Mouse (Mus musculus) forelimb bud, embryonic 11.5 days (tissue): ENCODE data around the gene Rmdn3.

Source experiments
- DNase-seq: peaks from one replicate; pipeline ENCODE4 v3.0.0-alpha.2; 2012; ENCODE audit warnings: low read depth, low spot score

Rmdn3 gene

GRCm38 (mm10) chr2:119156681-119157572 is at the start of gene Rmdn3:
TSS of gene Rmdn3 (minus strand) at chr2:119157034.
- DNase-seq = peak; percentile 95

DNA sequence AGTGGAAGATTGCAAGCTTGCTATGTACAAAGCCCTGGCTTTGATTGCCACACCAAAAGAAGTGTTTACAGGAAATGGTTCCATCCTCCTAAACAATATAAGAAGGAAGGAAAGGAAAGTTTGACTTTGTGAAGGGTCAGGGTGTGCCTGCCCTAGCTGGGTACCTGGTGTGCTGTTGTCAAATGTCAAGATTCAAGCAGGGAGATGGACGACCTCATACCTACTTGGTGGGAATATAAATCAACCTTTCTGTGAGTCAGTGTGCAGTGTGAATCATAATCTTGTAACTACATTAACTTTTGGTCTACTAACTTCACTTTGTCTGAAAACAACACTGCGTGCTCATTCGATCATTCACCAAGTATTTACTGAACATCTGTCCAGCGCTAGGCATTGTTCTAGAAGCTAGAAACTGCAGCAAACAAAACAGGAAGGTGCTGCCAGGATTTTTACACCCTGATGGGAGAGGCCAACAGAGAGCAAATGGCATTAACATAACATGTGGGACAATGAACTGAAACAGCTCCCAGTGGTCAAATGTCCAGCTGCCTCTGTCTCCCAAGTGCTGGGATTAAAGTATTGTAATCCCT is 47.1 kb upstream of the Rmdn3 start:
- no peak for DNase-seq

- no peak for DNase-seq
Measured at GRCm38 (mm10) chr2:119202914-119203453, 46.1 kb upstream of the Rmdn3 start.

DNA sequence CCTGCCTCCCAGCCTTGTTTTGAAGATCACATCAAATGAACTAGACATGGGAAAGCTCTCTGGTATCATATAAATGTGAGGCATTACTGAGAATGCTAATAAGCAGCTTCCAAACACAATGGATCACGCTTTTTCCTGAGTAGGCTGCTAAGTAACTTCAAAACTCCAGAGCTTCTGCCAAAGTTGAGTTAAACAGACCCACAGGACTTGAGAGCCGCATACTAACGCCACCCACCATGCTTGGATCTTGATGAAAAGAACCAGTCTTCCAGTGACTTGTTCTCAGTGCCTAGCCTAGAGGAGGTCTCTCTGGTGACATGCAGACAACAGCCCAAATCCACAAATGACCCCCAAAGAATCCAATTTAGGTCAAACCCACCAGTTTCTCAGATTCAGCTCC is 42.1 kb upstream of the Rmdn3 start:
- DNase-seq = no peak

GRCm38 (mm10) chr2:119198049-119198448 is 41.2 kb upstream of the Rmdn3 start:
- DNase-seq = no peak

GRCm38 (mm10) chr2:119197493-119197892 is 40.7 kb upstream of the Rmdn3 start:
- no peak for DNase-seq

DNA sequence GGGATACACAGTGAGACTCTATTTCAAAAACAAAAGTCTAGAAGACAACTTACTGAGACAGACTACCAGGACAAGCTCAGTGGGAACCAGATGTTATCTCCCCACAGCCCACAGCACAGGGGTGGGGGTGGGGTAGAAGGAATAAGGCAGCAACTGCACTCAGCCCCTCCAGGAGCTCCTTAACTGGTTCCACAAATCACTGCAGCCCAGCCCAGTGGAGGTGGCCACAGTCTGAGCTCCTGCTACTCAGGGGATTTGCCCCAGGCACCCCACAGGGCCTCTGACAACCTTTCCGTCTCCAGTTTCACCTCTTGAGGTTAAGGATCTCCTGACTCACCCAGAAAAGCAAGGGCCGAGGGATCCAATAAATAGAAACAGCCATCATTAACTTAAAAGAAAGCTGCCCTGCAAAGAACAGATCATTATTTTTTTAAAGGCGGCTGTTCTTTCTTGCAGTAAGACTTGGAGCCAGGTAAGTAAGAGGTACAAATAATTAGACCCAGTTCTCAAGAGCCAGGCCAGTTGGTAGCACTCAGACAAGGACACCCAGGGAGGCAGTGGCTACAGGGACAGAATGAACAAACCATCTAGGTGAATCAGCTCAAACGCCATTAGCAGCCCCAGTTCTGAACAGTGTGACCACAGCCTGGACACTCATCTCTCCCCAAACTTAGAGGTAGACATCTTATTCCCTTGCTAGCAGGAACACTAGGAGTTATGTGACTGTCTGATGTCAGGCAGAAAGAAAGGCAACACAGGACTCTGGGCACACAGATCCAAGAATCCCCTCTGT is 39.7 kb upstream of the Rmdn3 start:
- DNase-seq = peak; percentile 61

DNA sequence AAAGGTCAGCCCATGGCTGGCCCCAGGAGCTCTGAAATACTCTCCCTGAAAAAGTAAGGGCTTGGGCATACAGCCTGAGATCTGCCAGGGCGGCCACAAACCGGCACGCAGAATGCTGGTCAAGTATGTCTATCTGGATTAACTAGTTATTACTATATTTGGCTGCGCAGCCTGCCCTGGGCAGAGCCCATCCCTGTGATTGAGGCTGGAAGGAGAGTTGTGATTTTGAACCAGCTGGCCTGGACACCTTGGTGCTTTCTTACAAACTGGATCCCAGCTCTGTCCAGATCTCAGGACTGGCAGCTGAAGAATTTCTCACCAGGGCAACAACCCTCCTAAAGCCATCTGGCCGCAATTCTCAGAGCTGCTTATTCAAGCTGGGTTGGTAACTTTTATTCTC is 37.3 kb upstream of the Rmdn3 start:
- DNase-seq = no peak

- DNase-seq = no peak
Measured at GRCm38 (mm10) chr2:119190969-119191368, 34.1 kb upstream of the Rmdn3 start.

GRCm38 (mm10) chr2:119189029-119189710 is 32.3 kb upstream of the Rmdn3 start:
- peak; percentile 72 for DNase-seq

GRCm38 (mm10) chr2:119182914-119183313 is 26.1 kb upstream of the Rmdn3 start:
- DNase-seq = no peak

GRCm38 (mm10) chr2:119177384-119177939 is 20.6 kb upstream of the Rmdn3 start:
- DNase-seq = no peak

- DNase-seq = no peak
Measured at GRCm38 (mm10) chr2:119176761-119177160, 19.9 kb upstream of the Rmdn3 start.

- no peak for DNase-seq
Measured at GRCm38 (mm10) chr2:119175614-119176013, 18.8 kb upstream of the Rmdn3 start.

DNA sequence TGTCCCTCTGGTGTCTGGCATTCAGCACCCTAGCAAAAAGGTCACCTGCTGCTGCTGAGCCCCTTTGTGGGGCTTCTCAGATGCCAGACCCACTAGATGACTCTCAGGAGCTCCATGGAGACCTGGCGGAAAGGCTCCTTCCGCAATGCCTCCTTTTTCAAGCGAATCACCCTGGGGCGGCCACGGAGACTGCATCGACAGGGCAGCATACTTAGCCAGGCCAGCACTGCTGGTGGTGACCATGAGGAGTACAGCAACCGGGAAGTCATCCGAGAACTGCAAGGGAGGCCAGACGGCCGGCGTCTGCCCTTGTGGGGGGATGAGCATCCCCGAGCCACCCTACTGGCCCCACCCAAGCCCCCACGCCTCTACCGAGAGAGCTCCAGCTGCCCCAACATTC is 18.0 kb upstream of the Rmdn3 start:
- no peak for DNase-seq

DNA sequence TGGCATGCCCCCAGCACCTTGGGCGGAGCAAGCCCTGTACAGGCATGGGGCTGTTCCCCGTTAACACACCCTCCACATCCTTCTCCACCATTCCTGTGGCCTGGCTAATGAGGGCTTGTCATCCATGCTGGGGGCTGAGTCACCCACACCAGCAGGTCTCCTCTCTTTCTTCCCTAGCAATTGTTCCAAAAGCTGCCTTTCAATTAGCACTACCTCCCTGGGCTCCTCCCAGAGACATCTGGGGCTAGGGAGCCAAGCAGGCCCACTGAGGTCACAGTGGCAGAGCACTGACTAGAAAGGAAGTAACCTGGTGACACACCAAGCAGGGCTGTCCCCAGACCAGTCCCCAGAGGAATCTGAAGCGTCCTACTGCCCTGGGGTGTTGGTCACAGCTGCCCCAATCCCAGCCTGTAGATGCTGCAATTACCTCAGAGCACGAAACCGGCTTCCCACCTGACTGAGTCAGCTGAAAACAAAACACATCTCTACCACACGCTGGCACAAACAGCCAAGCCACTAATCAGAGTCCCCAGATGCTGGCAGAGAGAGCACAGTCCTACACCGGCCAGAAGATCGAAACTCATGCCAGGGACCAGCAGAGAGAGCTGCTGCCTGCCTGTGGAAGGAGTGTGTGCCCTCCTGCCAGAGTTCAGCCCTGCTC is 17.3 kb upstream of the Rmdn3 start, which contains the start of gene Gm14137:
Gm14137 (plus strand) TSS at position 519 of the 661 bp plus-strand sequence.
- no peak for DNase-seq

DNA sequence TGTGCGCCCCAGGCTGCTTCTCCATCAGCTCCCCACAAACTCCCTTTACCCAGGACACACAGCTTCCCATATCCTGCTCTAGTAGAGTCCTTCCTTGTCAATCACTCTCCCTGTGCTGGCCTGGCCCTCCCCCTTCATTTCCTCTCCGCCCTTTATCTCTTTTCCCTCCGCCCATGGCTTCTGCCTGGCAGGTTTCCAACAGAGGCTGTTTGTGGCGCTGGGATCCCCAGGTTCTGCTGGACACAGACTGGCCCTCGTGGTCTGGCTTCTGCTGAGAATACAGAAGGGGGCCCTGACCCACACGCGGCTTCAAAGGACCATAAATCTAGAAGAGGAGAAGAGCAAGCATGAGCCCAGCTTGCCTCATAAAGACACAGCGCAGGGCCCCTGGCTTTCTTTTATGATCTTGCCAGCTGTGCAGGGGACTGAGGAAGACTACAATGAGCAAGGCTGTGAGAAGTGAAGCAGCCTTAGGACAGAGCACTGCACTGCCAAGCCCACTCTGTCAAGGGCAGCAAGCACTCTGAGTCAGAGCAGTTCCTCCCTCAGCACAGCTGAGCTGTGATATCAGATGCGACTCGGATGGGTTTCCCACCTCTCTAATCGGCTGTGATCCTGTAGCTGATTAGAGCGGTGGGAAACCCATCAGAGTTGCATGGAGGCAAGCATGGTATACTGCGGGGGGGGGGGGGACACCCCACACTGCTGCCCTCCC is 16.2 kb upstream of the Rmdn3 start:
- DNase-seq = no peak

- no peak for DNase-seq
Measured at GRCm38 (mm10) chr2:119172446-119172845, 15.6 kb upstream of the Rmdn3 start.

GRCm38 (mm10) chr2:119171574-119171973 is 14.7 kb upstream of the Rmdn3 start:
- no peak for DNase-seq

DNA sequence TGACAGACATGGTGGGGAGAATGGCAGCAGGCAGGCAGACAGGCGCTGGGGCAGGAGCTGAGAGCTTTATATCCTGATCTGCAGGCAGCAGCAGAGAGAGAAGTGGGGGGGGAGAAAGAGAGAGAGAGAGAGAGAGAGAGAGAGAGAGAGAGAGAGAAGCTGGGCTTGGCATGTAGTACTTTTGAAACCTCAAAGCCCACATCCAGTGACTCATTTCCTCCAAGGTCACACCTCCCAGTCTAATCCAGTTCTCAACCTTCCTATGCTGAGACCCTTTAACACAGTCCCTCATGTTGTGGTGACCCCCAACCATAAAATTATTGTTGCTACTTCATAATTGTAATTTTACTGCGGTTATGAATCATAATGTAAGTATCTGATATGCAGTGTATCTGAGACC is 13.4 kb upstream of the Rmdn3 start:
- no peak for DNase-seq
